In genomic region chrX:36796163-36796581, GRCm38 (mm10) we compare ENCODE assay signal across 8 mouse cellular contexts. TPM values are rescaled to one million over a fixed set of nuclear protein-coding genes. Genes with fewer than 3 reads are reported as not detected.
DNase-seq lines count a peak whose midpoint lies in the region; ATAC-seq and TF ChIP-seq lines count a peak whose summit lies in the region.

No protein-coding gene starts in this region.

- peaks cover 10% of the 10 kb centered on the region for H3K36me3 ChIP-seq in forebrain, embryonic 12.5 days (replicated peaks)
- H3K36me3 ChIP-seq in heart, postnatal 0 days (replicated peaks; ENCODE audit: control insufficient read depth, insufficient read depth, low read length): peaks cover 10% of the 10 kb centered on the region
- H3K36me3 ChIP-seq in liver, embryonic 16.5 days (ENCODE audit: control insufficient read depth, insufficient read depth): peaks cover 7% of the 10 kb centered on the region
- H3K36me3 ChIP-seq in neural tube, embryonic 12.5 days: peaks cover 3% of the 10 kb centered on the region; the same call in 1 of the 2 replicates
- H3K36me3 ChIP-seq in stomach, postnatal 0 days (ENCODE audit: control insufficient read depth, insufficient read depth, low read length): no peaks in the 10 kb centered on the region

- 22% methylated on average over 29 of the region's 41 CpGs for WGBS in forebrain, embryonic 12.5 days
- WGBS in heart, postnatal 0 days: 9% methylated on average over 41 of the region's 41 CpGs
- 18% methylated on average over 38 of the region's 41 CpGs for WGBS in liver, embryonic 16.5 days (ENCODE audit: insufficient replicate concordance)
- WGBS in neural tube, embryonic 12.5 days: 25% methylated on average over 41 of the region's 41 CpGs
- 9% methylated on average over 18 of the region's 41 CpGs for WGBS in stomach, postnatal 0 days

- peak overlapping the region; percentile 59 for H3K4me3 ChIP-seq in forebrain, embryonic 12.5 days (replicated peaks)
- H3K4me3 ChIP-seq in heart, postnatal 0 days (ENCODE audit: low read depth, low read length): peak overlapping the region; percentile 79
- peak overlapping the region; percentile 77 for H3K4me3 ChIP-seq in liver, embryonic 16.5 days (ENCODE audit: low read depth, low read length)
- H3K4me3 ChIP-seq in neural tube, embryonic 12.5 days: peak overlapping the region; percentile 57
- peak overlapping the region; percentile 60 for H3K4me3 ChIP-seq in stomach, postnatal 0 days (ENCODE audit: low read depth, low read length)

- peak overlapping the region; percentile 53 for H3K4me2 ChIP-seq in forebrain, embryonic 12.5 days
- H3K4me2 ChIP-seq in heart, postnatal 0 days (ENCODE audit: low read depth, low read length): peak overlapping the region; percentile 61
- peak overlapping the region; percentile 76 for H3K4me2 ChIP-seq in liver, embryonic 16.5 days (ENCODE audit: low read depth, low read length)
- H3K4me2 ChIP-seq in neural tube, embryonic 12.5 days (replicated peaks): peak overlapping the region; percentile 60
- H3K4me2 ChIP-seq in stomach, postnatal 0 days (replicated peaks; ENCODE audit: low read depth): peak overlapping the region; percentile 52

- H3K27ac ChIP-seq in forebrain, embryonic 12.5 days: peak overlapping the region; percentile 82
- H3K27ac ChIP-seq in heart, postnatal 0 days (ENCODE audit: low read depth): peak overlapping the region; percentile 96
- peak overlapping the region; percentile 93 for H3K27ac ChIP-seq in liver, embryonic 16.5 days (ENCODE audit: low read length)
- H3K27ac ChIP-seq in neural tube, embryonic 12.5 days: peak overlapping the region; percentile 57
- peak overlapping the region; percentile 92 for H3K27ac ChIP-seq in stomach, postnatal 0 days (replicated peaks)

- peak; percentile 61 for TF ChIP-seq EP300 in heart, postnatal 0 days (IDR thresholded peaks at IDR 0.05; ENCODE audit: low read depth)
- no peak for TF ChIP-seq EP300 in stomach, postnatal 0 days (optimal IDR thresholded peaks at IDR 0.05)

- DNase-seq in CD4-positive, CD25-positive, alpha-beta regulatory T cell, adult 2 months (ENCODE audit: low read depth, low spot score): peak; percentile 86
- DNase-seq in c-Kit-positive CD71-positive TER-119-negative erythroid progenitor cells, embryonic 14.5 days (ENCODE audit: low read depth): peak; percentile 58
- DNase-seq in heart, postnatal 0 days (ENCODE audit: low spot score): peak; percentile 71
- DNase-seq in kidney, postnatal 4 days: peak; percentile 82 to 90
- peak; percentile 86 for DNase-seq in stomach, postnatal 0 days (ENCODE audit: low spot score)

- peak; percentile 78 for TF ChIP-seq CTCF in heart, postnatal 0 days (IDR thresholded peaks at IDR 0.05; ENCODE audit: low read depth)
- TF ChIP-seq CTCF in stomach, postnatal 0 days (IDR thresholded peaks at IDR 0.05; ENCODE audit: low read depth): peak; percentile 85

- ATAC-seq in forebrain, embryonic 12.5 days (ENCODE audit: low FRiP score): peak; percentile 87
- ATAC-seq in heart, postnatal 0 days (ENCODE audit: insufficient read depth, low read depth): peak; percentile 85
- ATAC-seq in liver, embryonic 16.5 days (ENCODE audit: low read depth): peak; percentile 71
- peak; percentile 89 for ATAC-seq in neural tube, embryonic 12.5 days (ENCODE audit: low FRiP score, low read depth)
- ATAC-seq in stomach, postnatal 0 days (ENCODE audit: low FRiP score, low TSS enrichment): peak; percentile 86

- H3K4me1 ChIP-seq in forebrain, embryonic 12.5 days: peaks cover 5% of the 10 kb centered on the region; the same call in 1 of the 2 replicates
- H3K4me1 ChIP-seq in heart, postnatal 0 days (ENCODE audit: control insufficient read depth, insufficient read depth): no peaks in the 10 kb centered on the region
- H3K4me1 ChIP-seq in liver, embryonic 16.5 days (ENCODE audit: control insufficient read depth, low read depth, low read length): no peaks in the 10 kb centered on the region
- H3K4me1 ChIP-seq in neural tube, embryonic 12.5 days: no peaks in the 10 kb centered on the region
- H3K4me1 ChIP-seq in stomach, postnatal 0 days (replicated peaks; ENCODE audit: control insufficient read depth, insufficient read depth): no peaks in the 10 kb centered on the region

- peak overlapping the region; percentile 67 for H3K9ac ChIP-seq in forebrain, embryonic 12.5 days
- H3K9ac ChIP-seq in heart, postnatal 0 days (replicated peaks; ENCODE audit: low read depth, low read length): peak overlapping the region; percentile 81
- peak overlapping the region; percentile 81 for H3K9ac ChIP-seq in liver, embryonic 16.5 days (ENCODE audit: low read depth, low read length)
- peak overlapping the region; percentile 78 for H3K9ac ChIP-seq in neural tube, embryonic 12.5 days
- peak overlapping the region; percentile 79 for H3K9ac ChIP-seq in stomach, postnatal 0 days (ENCODE audit: low read length)

- no peaks in the 10 kb centered on the region for H3K27me3 ChIP-seq in forebrain, embryonic 12.5 days
- no peaks in the 10 kb centered on the region for H3K27me3 ChIP-seq in heart, postnatal 0 days (ENCODE audit: control insufficient read depth, insufficient read depth, low read length)
- H3K27me3 ChIP-seq in liver, embryonic 16.5 days (ENCODE audit: control insufficient read depth, insufficient read depth, low read depth, low read length): no peaks in the 10 kb centered on the region
- no peaks in the 10 kb centered on the region for H3K27me3 ChIP-seq in neural tube, embryonic 12.5 days (replicated peaks)
- no peaks in the 10 kb centered on the region for H3K27me3 ChIP-seq in stomach, postnatal 0 days (ENCODE audit: control insufficient read depth, insufficient read depth, low read length)

- H3K9me3 ChIP-seq in forebrain, embryonic 12.5 days: no peaks in the 10 kb centered on the region
- no peaks in the 10 kb centered on the region for H3K9me3 ChIP-seq in heart, postnatal 0 days (replicated peaks; ENCODE audit: control insufficient read depth, low read length)
- H3K9me3 ChIP-seq in liver, embryonic 16.5 days (replicated peaks; ENCODE audit: control insufficient read depth, low read length): no peaks in the 10 kb centered on the region
- H3K9me3 ChIP-seq in neural tube, embryonic 12.5 days: no peaks in the 10 kb centered on the region
- H3K9me3 ChIP-seq in stomach, postnatal 0 days (ENCODE audit: control insufficient read depth, low read length): no peaks in the 10 kb centered on the region

RNA-seq across cellular contexts. Expression of gene Slc25a5, which starts 0.7 kb away (rescaled TPM):
- polyA plus RNA-seq in forebrain, embryonic 12.5 days (2016; fragmentation: Nextera tagmentation; extraction: Ambion mirVana): 694 and 710 TPM in 2 replicates
- total RNA-seq in heart, postnatal 0 days (2014; rRNA removed; ENCODE audit: low replicate concordance): 1,399 and 1,635 TPM in 2 replicates
- 1,751 and 1,760 TPM in 2 replicates for polyA plus RNA-seq in heart, postnatal 0 days (2015; fragmentation: Nextera tagmentation; extraction: Ambion mirVana)
- 361 and 413 TPM in 2 replicates for polyA plus RNA-seq in liver, embryonic 16.5 days (2015; fragmentation: Nextera tagmentation; extraction: Ambion mirVana)
- polyA plus RNA-seq in neural tube, embryonic 12.5 days (2016; fragmentation: Nextera tagmentation; extraction: Ambion mirVana): 613 and 624 TPM in 2 replicates
- polyA plus RNA-seq in stomach, postnatal 0 days (2015; fragmentation: Nextera tagmentation; extraction: Ambion mirVana): 1,050 and 1,122 TPM in 2 replicates

RNA-seq across cellular contexts. Expression of gene Slc25a43, which starts 52.7 kb away (rescaled TPM):
- polyA plus RNA-seq in forebrain, embryonic 12.5 days (2016; fragmentation: Nextera tagmentation; extraction: Ambion mirVana): 0.47 and 0.86 TPM in 2 replicates
- 2.7 TPM in 1 of 2 replicates, not detected in the other for total RNA-seq in heart, postnatal 0 days (2014; rRNA removed; ENCODE audit: low replicate concordance)
- 2.0 and 2.2 TPM in 2 replicates for polyA plus RNA-seq in heart, postnatal 0 days (2015; fragmentation: Nextera tagmentation; extraction: Ambion mirVana)
- polyA plus RNA-seq in liver, embryonic 16.5 days (2015; fragmentation: Nextera tagmentation; extraction: Ambion mirVana): 0.92 and 0.99 TPM in 2 replicates
- 0.72 and 1.4 TPM in 2 replicates for polyA plus RNA-seq in neural tube, embryonic 12.5 days (2016; fragmentation: Nextera tagmentation; extraction: Ambion mirVana)
- polyA plus RNA-seq in stomach, postnatal 0 days (2015; fragmentation: Nextera tagmentation; extraction: Ambion mirVana): 1.4 and 1.6 TPM in 2 replicates

Comparison
In these comparisons a context has a peak if more than half of its experiments do, and no peak if none do; other contexts are left out.
1. Peak in every context shown above with its lines: DNase-seq, ATAC-seq, H3K4me3 ChIP-seq and H3K27ac ChIP-seq.